ENCODE assay signal across 13 mouse cellular contexts in the genomic region with DNA sequence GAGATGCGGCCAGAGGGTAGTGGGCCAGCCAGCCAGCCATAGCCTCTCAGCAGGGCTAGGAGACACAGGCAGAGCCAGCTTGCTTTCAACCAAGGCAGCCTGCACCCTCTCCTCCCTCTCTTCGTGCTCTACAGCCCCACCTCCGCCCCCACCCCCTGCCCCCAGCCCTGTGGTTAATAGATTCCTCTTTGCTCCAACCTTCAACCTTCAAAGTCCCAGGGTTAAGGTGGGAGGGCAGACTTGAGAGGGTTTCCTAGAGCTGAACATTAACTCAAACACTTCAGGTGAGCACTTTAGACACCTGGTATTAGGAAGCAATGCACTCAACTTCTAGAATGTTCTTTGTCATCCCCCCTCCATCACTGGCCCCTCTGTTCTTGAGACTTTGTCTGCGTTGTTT.
"Had no signal": no experiment of that assay in that cellular context is flagged by ENCODE, and none has a peak within 500 bp of the region (broad histone marks: within the 10 kb centered on the region; RNA-seq: fewer than 3 reads in every experiment).

No protein-coding gene starts in this region.

- H3K4me2 ChIP-seq: limb, embryonic 12.5 days; liver, embryonic 13.5 days; midbrain, embryonic 11.5 days had no signal

- H3K27me3 ChIP-seq: megakaryocyte, embryonic 14.5 days had no signal

- ATAC-seq: liver, postnatal 0 days had no signal

- DNase-seq: kidney, adult 18-20 months; kidney, postnatal 25 days; layer of hippocampus, adult 9-11 months; layer of hippocampus, postnatal 36 days; liver; liver, embryonic 13.5 days; liver, postnatal 0 days; right cerebral cortex, postnatal 14 days; thymus, postnatal 4 days had no signal

- H3K36me3 ChIP-seq: limb, embryonic 12.5 days; liver, embryonic 13.5 days had no signal

- H3K4me3 ChIP-seq: limb, embryonic 12.5 days; liver, embryonic 13.5 days; megakaryocyte, embryonic 14.5 days had no signal

- H3K9ac ChIP-seq: limb, embryonic 12.5 days; liver, embryonic 13.5 days; liver, postnatal 0 days had no signal

- H3K27ac ChIP-seq: limb, embryonic 12.5 days; liver, embryonic 13.5 days; macrophage had no signal

- H3K4me1 ChIP-seq: liver, embryonic 13.5 days; megakaryocyte, embryonic 14.5 days had no signal
